Mouse (Mus musculus): ENCODE results near the gene H2-DMa.

The H2-DMa gene

GRCm38 (mm10) chr17:34106555-34106954 lies 12.8 kb upstream of the H2-DMa start:
- no peak for DNase-seq

GRCm38 (mm10) chr17:34107109-34107867 lies 12.1 kb upstream of the H2-DMa start:
- DNase-seq: no peak

GRCm38 (mm10) chr17:34108460-34108859 lies 10.9 kb upstream of the H2-DMa start:
- no peak for DNase-seq

- DNase-seq: no peak
Measured at GRCm38 (mm10) chr17:34109038-34109805, 10.1 kb upstream of the H2-DMa start.

- no peak for DNase-seq
Measured at GRCm38 (mm10) chr17:34109806-34110195, 9.5 kb upstream of the H2-DMa start.

- no peak for DNase-seq
Measured at GRCm38 (mm10) chr17:34110309-34110708, 9.0 kb upstream of the H2-DMa start.

- peak; percentile 6 for DNase-seq
Measured at GRCm38 (mm10) chr17:34114114-34114513, 5.2 kb upstream of the H2-DMa start.

GRCm38 (mm10) chr17:34116736-34117370 lies 2.5 kb upstream of the H2-DMa start:
- DNase-seq: peak; percentile 36

- peak; percentile 5 for DNase-seq
Measured at GRCm38 (mm10) chr17:34117421-34118112, 1.8 kb upstream of the H2-DMa start.

GRCm38 (mm10) chr17:34118113-34118872 lies 1.0 kb upstream of the H2-DMa start:
- DNase-seq: peak; percentile 65

- DNase-seq: no peak
Measured at GRCm38 (mm10) chr17:34118873-34119248, 480 bp upstream of the H2-DMa start.

GRCm38 (mm10) chr17:34120180-34120723 lies 911 bp downstream of the H2-DMa start:
- peak; percentile 88 for DNase-seq

- DNase-seq: peak; percentile 85
Measured at GRCm38 (mm10) chr17:34120814-34121171, 1.5 kb downstream of the H2-DMa start.

- peak; percentile 83 for DNase-seq
Measured at GRCm38 (mm10) chr17:34121172-34121878, 2.0 kb downstream of the H2-DMa start.

- peak; percentile 81 for DNase-seq
Measured at GRCm38 (mm10) chr17:34121879-34122187, 2.5 kb downstream of the H2-DMa start.

GRCm38 (mm10) chr17:34122188-34122984 lies 3.0 kb downstream of the H2-DMa start, which contains the start of gene Brd2:
Gene Brd2 (minus strand): TSS chr17:34122634.
- peak; percentile 98 for DNase-seq

- peak; percentile 22 for DNase-seq
Measured at GRCm38 (mm10) chr17:34123111-34123510, 3.8 kb downstream of the H2-DMa start.

- peak; percentile 28 for DNase-seq
Measured at GRCm38 (mm10) chr17:34123518-34123917, 4.2 kb downstream of the H2-DMa start.

- DNase-seq: peak; percentile 11
Measured at GRCm38 (mm10) chr17:34124649-34125048, 5.3 kb downstream of the H2-DMa start.

- peak; percentile 9 for DNase-seq
Measured at GRCm38 (mm10) chr17:34126826-34127420, 7.6 kb downstream of the H2-DMa start.

All from cerebellum, adult 8-10 months (tissue).